Mouse (Mus musculus) hindlimb bud, embryonic 11.5 days (tissue): ENCODE results near the gene Lrrc29.

ENCODE experiments used
- DNase-seq: peaks from one replicate; pipeline ENCODE4 v3.0.0-alpha.2; 2012; ENCODE audit warnings: low read depth, low spot score; ENCODE audit errors: extremely low spot score

Gene Lrrc29

GRCm38 (mm10) chr8:105326141-105326672, at the start of gene Lrrc29, which contains the start of gene Tmem208:
TSS of gene Lrrc29 (minus strand) at chr8:105326278.
TSS of gene Tmem208 (plus strand) at chr8:105326354.
- DNase-seq: no peak

GRCm38 (mm10) chr8:105374513-105374966, 48.5 kb upstream of the Lrrc29 start:
- no peak for DNase-seq

GRCm38 (mm10) chr8:105373032-105373431, 47.0 kb upstream of the Lrrc29 start, which contains the start of gene Plekhg4:
TSS of gene Plekhg4 (plus strand) at chr8:105373274.
- no peak for DNase-seq

GRCm38 (mm10) chr8:105372473-105372872, 46.4 kb upstream of the Lrrc29 start:
- no peak for DNase-seq

GRCm38 (mm10) chr8:105367107-105367506, 41.0 kb upstream of the Lrrc29 start:
- DNase-seq: no peak

GRCm38 (mm10) chr8:105361751-105362702, 35.9 kb upstream of the Lrrc29 start:
- no peak for DNase-seq

- DNase-seq: no peak
Observed at GRCm38 (mm10) chr8:105359646-105360045, 33.6 kb upstream of the Lrrc29 start.

- no peak for DNase-seq
Observed at GRCm38 (mm10) chr8:105359208-105359607, 33.1 kb upstream of the Lrrc29 start.

- no peak for DNase-seq
Observed at GRCm38 (mm10) chr8:105356681-105357080, 30.6 kb upstream of the Lrrc29 start.

GRCm38 (mm10) chr8:105355179-105356024, 29.3 kb upstream of the Lrrc29 start:
- no peak for DNase-seq

- no peak for DNase-seq
Observed at GRCm38 (mm10) chr8:105354549-105354948, 28.5 kb upstream of the Lrrc29 start.

- no peak for DNase-seq
Observed at GRCm38 (mm10) chr8:105353583-105354135, 27.6 kb upstream of the Lrrc29 start.

GRCm38 (mm10) chr8:105350186-105350585, 24.1 kb upstream of the Lrrc29 start:
- DNase-seq: no peak

- DNase-seq: no peak
Observed at GRCm38 (mm10) chr8:105349096-105349771, 23.2 kb upstream of the Lrrc29 start.

- no peak for DNase-seq
Observed at GRCm38 (mm10) chr8:105348450-105349095, 22.5 kb upstream of the Lrrc29 start, which contains the start of gene Slc9a5. TSS of gene Slc9a5 (plus strand) at chr8:105348843.

- peak; percentile 95 for DNase-seq
Observed at GRCm38 (mm10) chr8:105347428-105348221, 21.5 kb upstream of the Lrrc29 start, which contains the start of gene Fhod1. TSS of gene Fhod1 (minus strand) at chr8:105347953.

GRCm38 (mm10) chr8:105346611-105347427, 20.7 kb upstream of the Lrrc29 start:
- DNase-seq: no peak
